ENCODE assay signal across 15 mouse cellular contexts in the genomic region with DNA sequence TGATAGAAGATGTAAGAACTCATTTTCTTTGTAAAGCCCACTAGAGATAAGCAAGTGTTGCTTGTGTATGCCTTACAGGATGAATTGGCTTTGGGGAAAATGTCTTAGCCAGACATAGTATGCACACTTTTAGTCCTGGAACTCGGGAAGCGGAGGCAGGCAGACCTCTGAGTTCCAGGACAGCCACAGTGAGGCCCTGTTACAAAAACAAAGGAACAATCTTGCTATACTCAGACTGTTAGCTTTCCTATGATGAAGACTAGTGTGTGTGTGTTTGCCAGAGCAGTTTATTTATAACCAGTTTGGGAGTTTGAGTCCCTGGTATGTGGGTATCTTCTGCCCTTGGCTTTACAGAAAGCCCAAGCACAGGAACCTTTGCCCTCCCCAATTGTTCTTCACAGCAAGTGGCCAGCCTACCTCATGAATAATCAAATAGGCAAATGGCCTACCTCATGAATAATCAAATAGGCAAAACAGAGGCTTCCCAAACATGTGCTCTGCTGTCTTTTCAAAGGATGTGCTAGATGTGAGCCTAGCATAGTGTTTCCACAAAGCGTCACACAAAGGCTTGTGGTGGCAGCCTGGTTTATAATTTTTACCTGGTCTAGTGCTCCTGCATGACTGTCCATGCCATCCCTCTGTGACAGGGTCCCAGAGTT. TPM values are rescaled to one million over a fixed set of nuclear protein-coding genes. Genes with fewer than 3 reads are reported as not detected.
DNase-seq lines count a peak whose midpoint lies in the region; ATAC-seq lines count a peak whose summit lies in the region.
"Had no signal": no experiment of that assay in that cellular context is flagged by ENCODE, and none has a peak within 500 bp of the region (broad histone marks: within the 10 kb centered on the region; RNA-seq: fewer than 3 reads in every experiment).

No protein-coding gene starts in this region.

- ATAC-seq in forebrain, embryonic 13.5 days: peak; percentile 78
- peak; percentile 70; the same call in 1 of the 2 replicates for ATAC-seq in hindbrain, embryonic 14.5 days (ENCODE audit: low FRiP score)
- peak; percentile 47; the same call in 1 of the 2 replicates for ATAC-seq in neural tube, embryonic 15.5 days (ENCODE audit: low FRiP score)
- ATAC-seq in cerebellum, adult (ENCODE audit: insufficient number of reproducible peaks, low FRiP score, low TSS enrichment): no peak
- no peak for ATAC-seq in heart, embryonic 12.5 days (ENCODE audit: insufficient number of reproducible peaks, low FRiP score)
- ATAC-seq: CD4-positive, CD25-positive, alpha-beta regulatory T cell, adult 4 months had no signal

- H3K9me3 ChIP-seq in forebrain, embryonic 13.5 days (replicated peaks): no peaks in the 10 kb centered on the region
- H3K9me3 ChIP-seq in hindbrain, embryonic 14.5 days (ENCODE audit: control insufficient read depth, low read length): no peaks in the 10 kb centered on the region
- no peaks in the 10 kb centered on the region for H3K9me3 ChIP-seq in neural tube, embryonic 15.5 days (replicated peaks)
- no peaks in the 10 kb centered on the region for H3K9me3 ChIP-seq in heart, embryonic 12.5 days (replicated peaks)
- H3K9me3 ChIP-seq: heart, embryonic 15.5 days; hindbrain, embryonic 15.5 days; kidney, embryonic 15.5 days had no signal

- peaks cover 15% of the 10 kb centered on the region for H3K4me1 ChIP-seq in forebrain, embryonic 13.5 days
- no peaks in the 10 kb centered on the region for H3K4me1 ChIP-seq in hindbrain, embryonic 14.5 days (replicated peaks; ENCODE audit: control insufficient read depth, insufficient read depth, low read length)
- 0 out of 2 replicates have a peak, but pooled peaks cover 4% of the 10 kb centered on the region for H3K4me1 ChIP-seq in neural tube, embryonic 15.5 days
- H3K4me1 ChIP-seq in heart, embryonic 12.5 days (replicated peaks): no peaks in the 10 kb centered on the region
- H3K4me1 ChIP-seq: heart, embryonic 15.5 days; hindbrain, embryonic 15.5 days; kidney, embryonic 15.5 days had no signal

- WGBS in forebrain, embryonic 13.5 days: 46% methylated on average over 3 of the region's 3 CpGs
- 46% methylated on average over 3 of the region's 3 CpGs for WGBS in hindbrain, embryonic 14.5 days
- WGBS in neural tube, embryonic 15.5 days: 36% methylated on average over 3 of the region's 3 CpGs
- 90% methylated on average over 3 of the region's 3 CpGs for WGBS in heart, embryonic 12.5 days

- no peaks in the 10 kb centered on the region for H3K27me3 ChIP-seq in forebrain, embryonic 13.5 days
- no peaks in the 10 kb centered on the region for H3K27me3 ChIP-seq in hindbrain, embryonic 14.5 days (ENCODE audit: control insufficient read depth, insufficient read depth, low read length)
- H3K27me3 ChIP-seq in neural tube, embryonic 15.5 days (replicated peaks): no peaks in the 10 kb centered on the region
- H3K27me3 ChIP-seq in heart, embryonic 12.5 days (replicated peaks): no peaks in the 10 kb centered on the region
- H3K27me3 ChIP-seq: heart, embryonic 15.5 days; hindbrain, embryonic 15.5 days; kidney, embryonic 15.5 days had no signal

- H3K9ac ChIP-seq in forebrain, embryonic 13.5 days: no peak overlapping the region
- no peak overlapping the region for H3K9ac ChIP-seq in hindbrain, embryonic 14.5 days
- H3K9ac ChIP-seq in neural tube, embryonic 15.5 days (replicated peaks): no peak overlapping the region
- H3K9ac ChIP-seq in heart, embryonic 12.5 days: no peak overlapping the region
- H3K9ac ChIP-seq: heart, embryonic 15.5 days; hindbrain, embryonic 15.5 days; kidney, embryonic 15.5 days had no signal

- peak overlapping the region; percentile 72 for H3K27ac ChIP-seq in forebrain, embryonic 13.5 days
- H3K27ac ChIP-seq in hindbrain, embryonic 14.5 days: peak overlapping the region; percentile 43; the same call in 1 of the 2 replicates
- no peak overlapping the region for H3K27ac ChIP-seq in neural tube, embryonic 15.5 days (replicated peaks)
- no peak overlapping the region for H3K27ac ChIP-seq in heart, embryonic 12.5 days (ENCODE audit: poor library complexity, severe bottlenecking)
- H3K27ac ChIP-seq: heart, embryonic 15.5 days; hindbrain, embryonic 15.5 days; kidney, embryonic 15.5 days had no signal

- H3K36me3 ChIP-seq in forebrain, embryonic 13.5 days (ENCODE audit: poor library complexity, severe bottlenecking): peaks cover 89% of the 10 kb centered on the region
- peaks cover 99% of the 10 kb centered on the region for H3K36me3 ChIP-seq in hindbrain, embryonic 14.5 days (replicated peaks; ENCODE audit: control insufficient read depth, insufficient read depth)
- peaks cover 86% of the 10 kb centered on the region for H3K36me3 ChIP-seq in neural tube, embryonic 15.5 days
- H3K36me3 ChIP-seq in heart, embryonic 12.5 days: peaks cover 95% of the 10 kb centered on the region

- peak; percentile 1 for DNase-seq in retina, postnatal 1 day
- DNase-seq in retina, embryonic 14.5 days (ENCODE audit: low spot score): no peak
- peak; percentile 29 for DNase-seq in hindbrain, embryonic 14.5 days (ENCODE audit: low spot score)
- DNase-seq in gastrocnemius, adult 8-10 months (ENCODE audit: low spot score in 2 of 2): no peak
- DNase-seq: cerebellum, adult 11 months; cerebellum, postnatal 36 days; right cerebral cortex, postnatal 14 days had no signal

- H3K4me3 ChIP-seq in forebrain, embryonic 13.5 days: no peak overlapping the region
- H3K4me3 ChIP-seq in hindbrain, embryonic 14.5 days (replicated peaks; ENCODE audit: low read length): no peak overlapping the region
- H3K4me3 ChIP-seq in neural tube, embryonic 15.5 days (replicated peaks): no peak overlapping the region
- no peak overlapping the region for H3K4me3 ChIP-seq in heart, embryonic 12.5 days
- H3K4me3 ChIP-seq: heart, embryonic 15.5 days; hindbrain, embryonic 15.5 days; kidney, embryonic 15.5 days had no signal

- no peak overlapping the region; the same call in 1 of the 2 replicates for H3K4me2 ChIP-seq in forebrain, embryonic 13.5 days
- no peak overlapping the region for H3K4me2 ChIP-seq in hindbrain, embryonic 14.5 days (replicated peaks)
- no peak overlapping the region for H3K4me2 ChIP-seq in neural tube, embryonic 15.5 days
- H3K4me2 ChIP-seq in heart, embryonic 12.5 days: no peak overlapping the region
- H3K4me2 ChIP-seq: heart, embryonic 15.5 days; hindbrain, embryonic 15.5 days; kidney, embryonic 15.5 days had no signal

RNA-seq across cellular contexts. Expression of a gene that starts 24.3 kb away (rescaled TPM):
- polyA plus RNA-seq in forebrain, embryonic 13.5 days (2015; fragmentation: Nextera tagmentation; extraction: Ambion mirVana): 59.9 and 72.4 TPM in 2 replicates
- 52.6 and 59.2 TPM in 2 replicates for polyA plus RNA-seq in hindbrain, embryonic 14.5 days (2014; fragmentation: Nextera tagmentation; extraction: Ambion mirVana)
- 49.8 and 54.3 TPM in 2 replicates for polyA plus RNA-seq in neural tube, embryonic 15.5 days (2015; fragmentation: Nextera tagmentation; extraction: Ambion mirVana)
- 67.8 and 68.2 TPM in 2 replicates for polyA plus RNA-seq in heart, embryonic 12.5 days (2016; fragmentation: Nextera tagmentation; extraction: Ambion mirVana)
- total RNA-seq in gastrocnemius, adult 8-10 months (2022): 10 to 100 TPM; 64.6 to 90.8 (median 87.8) TPM

RNA-seq across cellular contexts. Expression of a gene that starts 53.3 kb away (rescaled TPM):
- 24.8 and 28.5 TPM in 2 replicates for polyA plus RNA-seq in forebrain, embryonic 13.5 days (2015; fragmentation: Nextera tagmentation; extraction: Ambion mirVana)
- 13.7 and 15.3 TPM in 2 replicates for polyA plus RNA-seq in hindbrain, embryonic 14.5 days (2014; fragmentation: Nextera tagmentation; extraction: Ambion mirVana)
- 15.6 and 16.7 TPM in 2 replicates for polyA plus RNA-seq in neural tube, embryonic 15.5 days (2015; fragmentation: Nextera tagmentation; extraction: Ambion mirVana)
- 14.4 and 16.3 TPM in 2 replicates for polyA plus RNA-seq in heart, embryonic 12.5 days (2016; fragmentation: Nextera tagmentation; extraction: Ambion mirVana)
- total RNA-seq in gastrocnemius, adult 8-10 months (2022): 10 to 100 TPM; 12.0 to 16.5 (median 13.6) TPM

RNA-seq across cellular contexts. Expression of a gene that starts 53.6 kb away (rescaled TPM):
- 25.7 and 26.8 TPM in 2 replicates for polyA plus RNA-seq in forebrain, embryonic 13.5 days (2015; fragmentation: Nextera tagmentation; extraction: Ambion mirVana)
- 8.1 and 8.3 TPM in 2 replicates for polyA plus RNA-seq in hindbrain, embryonic 14.5 days (2014; fragmentation: Nextera tagmentation; extraction: Ambion mirVana)
- polyA plus RNA-seq in neural tube, embryonic 15.5 days (2015; fragmentation: Nextera tagmentation; extraction: Ambion mirVana): 5.1 and 9.2 TPM in 2 replicates
- 26.4 and 27.9 TPM in 2 replicates for polyA plus RNA-seq in heart, embryonic 12.5 days (2016; fragmentation: Nextera tagmentation; extraction: Ambion mirVana)
- 1 to 10 TPM in 2 of 4 experiments, under 1 TPM in 2; 0.67 to 1.8 (median 0.94) TPM for total RNA-seq in gastrocnemius, adult 8-10 months (2022)

Comparison
In these comparisons a context has a peak if more than half of its experiments do, and no peak if none do; other contexts are left out.
1. DNase-seq: peak in retina, postnatal 1 day (single experiment) and hindbrain, embryonic 14.5 days (single experiment); none in retina, embryonic 14.5 days (single experiment) and gastrocnemius, adult 8-10 months (0 of 2).
2. ATAC-seq: peak in forebrain, embryonic 13.5 days (single experiment), hindbrain, embryonic 14.5 days (single experiment) and neural tube, embryonic 15.5 days (single experiment); none in cerebellum, adult (single experiment) and heart, embryonic 12.5 days (single experiment).
3. H3K27ac ChIP-seq: peak in forebrain, embryonic 13.5 days (single experiment) and hindbrain, embryonic 14.5 days (single experiment); none in neural tube, embryonic 15.5 days (single experiment) and heart, embryonic 12.5 days (single experiment).